Mouse (Mus musculus) heart, postnatal 25 days (tissue): ENCODE data around the gene Mfsd2a. TPM values are rescaled to one million over a fixed set of nuclear protein-coding genes. Genes with fewer than 3 reads are reported as not detected.

ENCODE experiments used
- DNase-seq: peaks from one replicate; pipeline ENCODE4 v3.0.0; 2022; ENCODE audit warnings: low spot score
- intact Hi-C: fragments of 180-260 bp; cut with DNase I; formaldehyde crosslinking; loops from one replicate; pipeline ENCODE4 v1.15.1; 2025
- total RNA-seq, 2 experiments: library from RNA; stranded (reverse); gene quantifications; 2 replicates each; pipeline ENCODE4 v1.2.3; 2021

The Mfsd2a gene
- total RNA-seq, 2 experiments from 2014 or later = not detected

GRCm38 (mm10) chr4:122944408-122944807, 16.6 kb downstream of the Mfsd2a start:
- no peak for DNase-seq
- intact Hi-C loops = loop anchor here (1.0 to 2.0 kb wide), 2 partner anchors 41 to 138 kb away; no protein-coding TSS in a partner anchor

- intact Hi-C loops = no loop called here
- DNase-seq = no peak
Measured at GRCm38 (mm10) chr4:122939048-122939796, 21.8 kb downstream of the Mfsd2a start.

- intact Hi-C loops = no loop called here
- DNase-seq = no peak
Measured at GRCm38 (mm10) chr4:122937489-122937888, 23.5 kb downstream of the Mfsd2a start.

GRCm38 (mm10) chr4:122935466-122936099, 25.4 kb downstream of the Mfsd2a start:
- no peak for DNase-seq
- intact Hi-C loops = no loop called here

- intact Hi-C loops = no loop called here
- DNase-seq = no peak
Measured at GRCm38 (mm10) chr4:122933857-122934256, 27.1 kb downstream of the Mfsd2a start.

GRCm38 (mm10) chr4:122933051-122933591, 27.9 kb downstream of the Mfsd2a start:
- intact Hi-C loops = no loop called here
- no peak for DNase-seq

- intact Hi-C loops = no loop called here
- DNase-seq = no peak
Measured at GRCm38 (mm10) chr4:122932239-122932978, 28.6 kb downstream of the Mfsd2a start.

GRCm38 (mm10) chr4:122930939-122931590, 29.9 kb downstream of the Mfsd2a start:
- no peak for DNase-seq
- intact Hi-C loops = no loop called here

GRCm38 (mm10) chr4:122923392-122924344, 37.3 kb downstream of the Mfsd2a start:
- intact Hi-C loops = no loop called here
- DNase-seq = no peak

GRCm38 (mm10) chr4:122922841-122923240, 38.1 kb downstream of the Mfsd2a start:
- no peak for DNase-seq
- intact Hi-C loops = no loop called here

- intact Hi-C loops = no loop called here
- no peak for DNase-seq
Measured at GRCm38 (mm10) chr4:122915985-122916384, 45.0 kb downstream of the Mfsd2a start.

GRCm38 (mm10) chr4:122914186-122914585, 46.8 kb downstream of the Mfsd2a start:
- intact Hi-C loops = loop anchor here (5.0 kb wide), 1 partner anchor 33 kb away; no protein-coding TSS in a partner anchor
- DNase-seq = no peak

- intact Hi-C loops = loop anchor here (5.0 kb wide), 1 partner anchor 35 kb away; no protein-coding TSS in a partner anchor
Measured at GRCm38 (mm10) chr4:122912613-122913012, 48.4 kb downstream of the Mfsd2a start.

GRCm38 (mm10) chr4:122910577-122910976, 50.4 kb downstream of the Mfsd2a start:
- intact Hi-C loops = loop anchor here (2.0 to 5.0 kb wide), 2 partner anchors 37 to 172 kb away; no protein-coding TSS in a partner anchor
- no peak for DNase-seq

More at GRCm38 (mm10) chr4:122912613-122913012, 48.4 kb downstream of the Mfsd2a start:
- no peak for DNase-seq

GRCm38 (mm10) chr4:122909572-122910189, 51.3 kb downstream of the Mfsd2a start:
- no peak for DNase-seq
- intact Hi-C loops = loop anchor here (2.0 to 5.0 kb wide), 2 partner anchors 38 to 173 kb away; no protein-coding TSS in a partner anchor

GRCm38 (mm10) chr4:122905359-122905758, 55.6 kb downstream of the Mfsd2a start:
- intact Hi-C loops = no loop called here
- no peak for DNase-seq

GRCm38 (mm10) chr4:122903709-122904108, 57.3 kb downstream of the Mfsd2a start:
- DNase-seq = no peak
- intact Hi-C loops = no loop called here

GRCm38 (mm10) chr4:122902156-122902555, 58.8 kb downstream of the Mfsd2a start:
- no peak for DNase-seq
- intact Hi-C loops = no loop called here
